Mouse (Mus musculus): ENCODE data around the gene Catspere2. TPM values are rescaled to one million over a fixed set of nuclear protein-coding genes. Genes with fewer than 3 reads are reported as not detected.
"Not testable (repeated sequence)": the region's sequence is repeated elsewhere in the genome, so short reads cannot be mapped to it uniquely, and the experiment has no call there.

Gene Catspere2
- polyA plus RNA-seq, 1 experiment = 33.6 TPM

DNA sequence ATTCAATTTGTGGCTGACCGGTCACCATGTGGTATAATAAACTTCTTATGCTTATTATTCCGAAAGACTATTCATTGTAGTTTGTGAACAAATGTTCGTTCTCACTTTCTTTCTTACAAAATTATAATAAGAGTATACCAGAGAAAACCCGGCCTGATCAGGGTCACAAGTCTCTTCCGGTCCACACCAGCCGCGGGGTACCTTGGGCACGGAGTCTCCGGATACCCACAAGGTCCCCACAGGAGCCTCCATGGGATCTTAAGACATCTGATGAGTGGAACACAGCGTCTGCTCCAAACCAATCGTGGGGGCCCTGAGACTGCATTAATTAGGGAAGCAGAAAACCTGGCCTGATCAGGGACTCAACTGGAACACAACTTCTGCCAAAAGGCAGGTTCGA is 151.1 kb downstream of the Catspere2 start:
- no peaks in the 10 kb centered on the region for H3K27me3 ChIP-seq (ENCODE audit: control insufficient read depth, insufficient read depth, low read length)
- TF ChIP-seq POLR2A (IDR thresholded peaks at IDR 0.05; ENCODE audit: control insufficient read depth, low read depth, low read length) = no peak
- no peak for TF ChIP-seq CTCF (IDR thresholded peaks at IDR 0.05; ENCODE audit: control insufficient read depth, insufficient read depth, insufficient replicate concordance, low read depth, low read length)
- H3K4me1 ChIP-seq (ENCODE audit: control insufficient read depth, insufficient read depth, low read length) = no peaks in the 10 kb centered on the region
- H3K36me3 ChIP-seq (ENCODE audit: control insufficient read depth, insufficient read depth, low read length) = no peaks in the 10 kb centered on the region
- H3K4me3 ChIP-seq (ENCODE audit: control insufficient read depth, low read depth, low read length) = no peak overlapping the region
- no peak overlapping the region for H3K27ac ChIP-seq (ENCODE audit: control insufficient read depth, insufficient read depth, low read depth, low read length)

DNA sequence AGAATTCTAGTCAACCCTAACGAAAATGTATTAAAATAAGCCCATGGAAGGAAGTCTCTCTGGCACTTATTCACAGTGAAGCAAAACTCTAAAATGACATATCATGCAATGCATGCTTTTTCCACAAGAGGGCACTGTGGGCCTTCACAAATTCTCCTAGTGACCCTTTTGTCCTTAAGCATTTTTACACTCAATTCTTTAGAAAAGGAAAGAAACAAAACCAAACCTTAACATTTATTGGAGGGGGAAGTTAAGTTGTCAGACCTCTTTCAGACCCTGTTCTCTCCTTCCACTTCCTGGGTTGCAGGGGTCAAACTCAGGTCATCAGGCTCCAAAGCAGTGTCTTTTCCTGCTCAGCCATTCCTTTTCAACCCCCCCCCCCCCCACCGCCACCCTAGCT is 163.3 kb downstream of the Catspere2 start:
- H3K27ac ChIP-seq (ENCODE audit: control insufficient read depth, insufficient read depth, low read depth, low read length); H3K36me3 ChIP-seq (ENCODE audit: control insufficient read depth, insufficient read depth, low read length); H3K27me3 ChIP-seq (ENCODE audit: control insufficient read depth, insufficient read depth, low read length); H3K4me3 ChIP-seq (ENCODE audit: control insufficient read depth, low read depth, low read length); H3K4me1 ChIP-seq (ENCODE audit: control insufficient read depth, insufficient read depth, low read length): not testable (repeated sequence)

DNA sequence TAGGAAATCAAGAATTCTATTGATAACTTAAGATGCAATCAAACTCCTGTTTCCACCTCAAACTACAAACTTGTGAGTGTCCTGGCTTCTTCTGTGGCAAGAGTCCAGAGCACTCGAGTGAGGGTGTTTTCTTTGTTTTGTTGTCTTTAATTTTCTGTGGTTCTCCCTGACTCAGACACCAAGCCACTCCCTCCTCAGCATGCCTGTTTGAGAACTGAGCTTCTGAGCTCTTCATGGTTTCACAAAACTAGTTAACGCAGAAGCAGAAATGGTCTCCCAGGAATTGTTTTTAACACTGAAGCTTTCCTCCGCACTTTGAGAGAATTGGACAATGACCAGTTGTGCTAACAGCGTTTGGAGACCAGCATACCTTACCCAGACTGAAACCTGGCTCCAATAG is 163.7 kb downstream of the Catspere2 start:
- not testable (repeated sequence) for H3K4me1 ChIP-seq (ENCODE audit: control insufficient read depth, insufficient read depth, low read length); H3K36me3 ChIP-seq (ENCODE audit: control insufficient read depth, insufficient read depth, low read length); H3K27me3 ChIP-seq (ENCODE audit: control insufficient read depth, insufficient read depth, low read length); H3K4me3 ChIP-seq (ENCODE audit: control insufficient read depth, low read depth, low read length)
- peak overlapping the region; percentile 32 for H3K27ac ChIP-seq (ENCODE audit: control insufficient read depth, insufficient read depth, low read depth, low read length)

DNA sequence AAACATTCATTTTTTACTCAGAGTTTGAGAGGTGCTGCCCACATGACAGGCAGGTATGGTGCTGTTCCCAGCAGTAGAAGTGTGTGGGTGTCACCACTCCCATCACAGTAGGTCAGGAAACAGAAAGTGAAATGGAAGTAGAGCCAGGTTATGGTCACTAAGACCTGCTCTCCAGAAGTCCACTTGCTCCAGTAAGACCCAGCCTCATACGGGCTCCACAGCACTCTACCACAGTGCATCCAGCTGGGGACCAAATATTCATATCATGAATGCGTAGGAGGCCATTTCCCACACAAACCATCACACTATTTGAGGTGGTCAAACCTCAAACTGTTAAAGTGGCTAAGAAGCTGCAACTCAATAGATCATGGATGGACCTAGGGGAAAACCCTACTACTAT is 199.0 kb downstream of the Catspere2 start:
- no peak overlapping the region for H3K4me3 ChIP-seq (ENCODE audit: control insufficient read depth, low read depth, low read length)
- H3K4me1 ChIP-seq (ENCODE audit: control insufficient read depth, insufficient read depth, low read length) = no peaks in the 10 kb centered on the region
- no peaks in the 10 kb centered on the region for H3K27me3 ChIP-seq (ENCODE audit: control insufficient read depth, insufficient read depth, low read length)

DNA sequence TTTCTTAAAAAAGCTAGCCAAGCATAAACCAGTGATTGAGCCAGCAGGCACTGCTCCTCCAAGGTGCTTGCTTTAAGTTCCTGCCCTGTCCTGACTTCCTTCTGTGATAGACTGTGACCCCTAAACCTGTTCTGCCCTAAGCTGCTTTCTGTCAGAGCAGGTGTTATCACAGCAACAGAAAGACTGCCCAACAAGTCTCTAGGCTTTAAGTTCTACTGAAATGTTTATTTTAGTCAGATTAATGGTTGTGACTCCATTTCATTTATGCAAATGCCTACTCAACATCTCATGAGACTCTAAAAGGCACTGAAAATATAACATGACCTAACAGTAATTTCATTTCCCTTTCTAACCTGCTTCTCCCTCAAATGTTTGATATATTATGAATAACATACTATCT is 202.4 kb downstream of the Catspere2 start:
- TF ChIP-seq CTCF (IDR thresholded peaks at IDR 0.05; ENCODE audit: control insufficient read depth, insufficient read depth, insufficient replicate concordance, low read depth, low read length) = no peak
- TF ChIP-seq POLR2A (IDR thresholded peaks at IDR 0.05; ENCODE audit: control insufficient read depth, low read depth, low read length) = no peak
- Histone ChIP-seq H3K4me1 (ENCODE audit: control insufficient read depth, insufficient read depth, low read length) (no peaks in the 10 kb centered on the region), H3K27ac (ENCODE audit: control insufficient read depth, insufficient read depth, low read depth, low read length) (no peak overlapping the region), H3K36me3 (ENCODE audit: control insufficient read depth, insufficient read depth, low read length) (no peaks in the 10 kb centered on the region), H3K4me3 (ENCODE audit: control insufficient read depth, low read depth, low read length) (no peak overlapping the region; the same call in 1 of the 2 replicates), H3K27me3 (ENCODE audit: control insufficient read depth, insufficient read depth, low read length) (no peaks in the 10 kb centered on the region)

More for the DNA sequence above, 199.0 kb downstream of the Catspere2 start:
- no peak for TF ChIP-seq CTCF (IDR thresholded peaks at IDR 0.05; ENCODE audit: control insufficient read depth, insufficient read depth, insufficient replicate concordance, low read depth, low read length)
- no peak for TF ChIP-seq POLR2A (IDR thresholded peaks at IDR 0.05; ENCODE audit: control insufficient read depth, low read depth, low read length)
- Histone ChIP-seq H3K36me3 (ENCODE audit: control insufficient read depth, insufficient read depth, low read length) (no peaks in the 10 kb centered on the region), H3K27ac (ENCODE audit: control insufficient read depth, insufficient read depth, low read depth, low read length) (no peak overlapping the region)

DNA sequence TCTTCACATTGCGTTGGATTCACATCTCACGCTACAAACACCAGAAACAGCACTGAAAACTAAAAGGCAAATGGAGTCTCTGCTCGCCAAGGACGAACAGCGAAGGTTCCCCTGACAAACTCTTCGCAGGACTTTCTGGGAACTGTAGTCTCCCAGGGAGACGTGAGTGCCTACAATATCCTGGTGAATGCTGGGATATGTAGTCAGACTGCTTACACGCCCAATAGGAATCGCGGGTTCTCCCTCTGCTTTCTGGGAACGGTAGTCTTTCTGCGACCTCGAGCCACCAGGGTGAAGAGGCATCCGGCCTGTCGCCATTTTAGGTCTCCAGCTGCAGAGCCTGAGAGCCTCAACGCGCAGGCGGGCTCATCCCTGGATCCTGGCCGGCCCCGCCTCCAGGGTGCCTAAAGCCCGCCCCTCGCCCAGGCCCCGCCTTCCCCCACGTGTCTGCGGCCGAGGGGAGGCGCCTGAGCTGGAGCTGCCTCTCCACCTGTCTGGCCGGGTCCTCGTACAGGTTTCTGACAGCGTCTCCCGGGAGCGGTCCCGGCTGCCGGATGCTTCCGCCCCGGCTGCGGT is 204.1 kb downstream of the Catspere2 start, which contains the start of gene Desi2:
Desi2 (plus strand) TSS at position 202 of the 576 bp plus-strand sequence.
- TF ChIP-seq POLR2A (IDR thresholded peaks at IDR 0.05; ENCODE audit: control insufficient read depth, low read depth, low read length) = peak; percentile 48
- peak within 1 kb of the TSS; percentile 85 for H3K4me3 ChIP-seq (ENCODE audit: control insufficient read depth, low read depth, low read length)
- not testable (repeated sequence) for H3K27me3 ChIP-seq (ENCODE audit: control insufficient read depth, insufficient read depth, low read length); H3K36me3 ChIP-seq (ENCODE audit: control insufficient read depth, insufficient read depth, low read length); H3K4me1 ChIP-seq (ENCODE audit: control insufficient read depth, insufficient read depth, low read length)
- peak within 1 kb of the TSS; percentile 85 for H3K27ac ChIP-seq (ENCODE audit: control insufficient read depth, insufficient read depth, low read depth, low read length)

GRCm38 (mm10) chr1:178187810-178188209 is 204.6 kb downstream of the Catspere2 start:
- not testable (repeated sequence) for H3K27me3 ChIP-seq (ENCODE audit: control insufficient read depth, insufficient read depth, low read length); H3K4me1 ChIP-seq (ENCODE audit: control insufficient read depth, insufficient read depth, low read length); H3K36me3 ChIP-seq (ENCODE audit: control insufficient read depth, insufficient read depth, low read length)
- Histone ChIP-seq H3K4me3 (ENCODE audit: control insufficient read depth, low read depth, low read length) (peak overlapping the region; percentile 85), H3K27ac (ENCODE audit: control insufficient read depth, insufficient read depth, low read depth, low read length) (peak overlapping the region; percentile 85)

GRCm38 (mm10) chr1:178188386-178188785 is 205.2 kb downstream of the Catspere2 start:
- Histone ChIP-seq H3K27me3 (ENCODE audit: control insufficient read depth, insufficient read depth, low read length) (no peaks in the 10 kb centered on the region), H3K4me1 (ENCODE audit: control insufficient read depth, insufficient read depth, low read length) (no peaks in the 10 kb centered on the region), H3K27ac (ENCODE audit: control insufficient read depth, insufficient read depth, low read depth, low read length) (peak overlapping the region; percentile 76; the same call in 1 of the 2 replicates), H3K4me3 (ENCODE audit: control insufficient read depth, low read depth, low read length) (peak overlapping the region; percentile 74), H3K36me3 (ENCODE audit: control insufficient read depth, insufficient read depth, low read length) (no peaks in the 10 kb centered on the region)
- TF ChIP-seq CTCF (IDR thresholded peaks at IDR 0.05; ENCODE audit: control insufficient read depth, insufficient read depth, insufficient replicate concordance, low read depth, low read length) (no peak), POLR2A (IDR thresholded peaks at IDR 0.05; ENCODE audit: control insufficient read depth, low read depth, low read length) (no peak)

Data from testis, adult 2 months (tissue).